Mouse (Mus musculus): Measurements from ENCODE around the gene Gm597. TPM values are rescaled to one million over a fixed set of nuclear protein-coding genes. Genes with fewer than 3 reads are reported as not detected.

Gene Gm597
- polyA plus RNA-seq (2015; fragmentation: Nextera tagmentation; extraction: Ambion mirVana): not detected in 2 replicates

- Histone ChIP-seq H3K9ac (ENCODE audit: low read depth, low read length) (no peak within 1 kb of the TSS), H3K4me3 (ENCODE audit: low read length) (no peak within 1 kb of the TSS), H3K27ac (ENCODE audit: low read depth, low read length) (no peak within 1 kb of the TSS), H3K27me3 (replicated peaks; ENCODE audit: control insufficient read depth, insufficient read depth, low read length) (no peaks in the 10 kb centered on the region), H3K4me1 (ENCODE audit: control insufficient read depth, insufficient read depth, low read depth, low read length) (no peaks in the 10 kb centered on the region), H3K36me3 (ENCODE audit: control insufficient read depth, insufficient read depth, low read length) (no peaks in the 10 kb centered on the region), H3K4me2 (ENCODE audit: low read length) (no peak within 1 kb of the TSS), H3K9me3 (ENCODE audit: control insufficient read depth, low read length) (no peaks in the 10 kb centered on the region)
- no peak for ATAC-seq
These were observed at the start of gene Gm597 for GRCm38 (mm10) chr1:28780152-28780551. TSS of gene Gm597 (minus strand) at chr1:28780252.

- Histone ChIP-seq H3K27ac (ENCODE audit: low read depth, low read length) (no peak overlapping the region), H3K4me1 (ENCODE audit: control insufficient read depth, insufficient read depth, low read depth, low read length) (no peaks in the 10 kb centered on the region), H3K9me3 (ENCODE audit: control insufficient read depth, low read length) (no peaks in the 10 kb centered on the region), H3K9ac (ENCODE audit: low read depth, low read length) (no peak overlapping the region), H3K36me3 (ENCODE audit: control insufficient read depth, insufficient read depth, low read length) (no peaks in the 10 kb centered on the region), H3K27me3 (replicated peaks; ENCODE audit: control insufficient read depth, insufficient read depth, low read length) (no peaks in the 10 kb centered on the region), H3K4me3 (ENCODE audit: low read length) (no peak overlapping the region), H3K4me2 (ENCODE audit: low read length) (no peak overlapping the region)
- 94% methylated on average over 1 of the region's 1 CpGs for WGBS
- no peak for ATAC-seq
These were observed 27.6 kb upstream of the Gm597 start for GRCm38 (mm10) chr1:28807689-28808088.

GRCm38 (mm10) chr1:28806618-28807017, 26.6 kb upstream of the Gm597 start:
- ATAC-seq: no peak

GRCm38 (mm10) chr1:28800881-28801280, 20.8 kb upstream of the Gm597 start:
- Histone ChIP-seq H3K4me3 (ENCODE audit: low read length) (no peak overlapping the region), H3K36me3 (ENCODE audit: control insufficient read depth, insufficient read depth, low read length) (no peaks in the 10 kb centered on the region), H3K27me3 (replicated peaks; ENCODE audit: control insufficient read depth, insufficient read depth, low read length) (no peaks in the 10 kb centered on the region), H3K4me2 (ENCODE audit: low read length) (no peak overlapping the region), H3K27ac (ENCODE audit: low read depth, low read length) (no peak overlapping the region), H3K9ac (ENCODE audit: low read depth, low read length) (no peak overlapping the region), H3K4me1 (ENCODE audit: control insufficient read depth, insufficient read depth, low read depth, low read length) (no peaks in the 10 kb centered on the region), H3K9me3 (ENCODE audit: control insufficient read depth, low read length) (no peaks in the 10 kb centered on the region; the same call in 1 of the 2 replicates)
- 88% methylated on average over 14 of the region's 14 CpGs for WGBS
- no peak for ATAC-seq

More at GRCm38 (mm10) chr1:28806618-28807017, 26.6 kb upstream of the Gm597 start:
- H3K9me3 ChIP-seq (ENCODE audit: control insufficient read depth, low read length): no peaks in the 10 kb centered on the region
- H3K4me3 ChIP-seq (ENCODE audit: low read length): no peak overlapping the region
- H3K4me2 ChIP-seq (ENCODE audit: low read length): no peak overlapping the region
- H3K27me3 ChIP-seq (replicated peaks; ENCODE audit: control insufficient read depth, insufficient read depth, low read length): no peaks in the 10 kb centered on the region
- H3K9ac ChIP-seq (ENCODE audit: low read depth, low read length): no peak overlapping the region
- H3K36me3 ChIP-seq (ENCODE audit: control insufficient read depth, insufficient read depth, low read length): no peaks in the 10 kb centered on the region
- no peaks in the 10 kb centered on the region for H3K4me1 ChIP-seq (ENCODE audit: control insufficient read depth, insufficient read depth, low read depth, low read length)
- H3K27ac ChIP-seq (ENCODE audit: low read depth, low read length): no peak overlapping the region
